Mouse (Mus musculus) forebrain, embryonic 14.5 days (tissue): ENCODE data around the gene Cdc25b. TPM values are rescaled to one million over a fixed set of nuclear protein-coding genes. Genes with fewer than 3 reads are reported as not detected.

ENCODE experiments used
- ATAC-seq: fragments of 200-750 bp; cut with Nextera tagmentation; 2 replicates; pipeline ENCODE4 v1.8.0; 2017; ENCODE audit warnings: mild to moderate bottlenecking, moderate library complexity
- DNase-seq: peaks from one replicate; pipeline ENCODE4 v3.0.0-alpha.2; 2015; ENCODE audit warnings: low spot score
- H3K27ac ChIP-seq: fragments of 300-500 bp; sonication (generic); 2 replicates; pipeline ENCODE4 v1.5.1; 2014; ENCODE audit warnings: low read depth, mild to moderate bottlenecking, control low read depth, low read length, moderate library complexity
- H3K27me3 ChIP-seq: fragments of 300-500 bp; sonication (generic); replicated peaks from 2 replicates; pipeline ENCODE4 v1.6.1; 2014; ENCODE audit warnings: low read length, control low read depth, mixed read lengths; ENCODE audit not compliant: control insufficient read depth, insufficient read depth
- H3K36me3 ChIP-seq: fragments of 300-500 bp; sonication (generic); 2 replicates; pipeline ENCODE4 v1.6.1; 2014; ENCODE audit warnings: low read length, control low read depth; ENCODE audit not compliant: control insufficient read depth, insufficient read depth
- H3K4me1 ChIP-seq: fragments of 300-500 bp; sonication (generic); 2 replicates; pipeline ENCODE4 v1.6.1; 2014; ENCODE audit warnings: antibody characterized with exemption, low read length, control low read depth; ENCODE audit not compliant: control insufficient read depth, insufficient read depth
- H3K4me2 ChIP-seq: fragments of 300-500 bp; sonication (generic); 2 replicates; pipeline ENCODE4 v1.6.1; 2014; ENCODE audit warnings: mild to moderate bottlenecking, control low read depth, low read length
- H3K4me3 ChIP-seq: fragments of 300-500 bp; sonication (generic); 2 replicates; pipeline ENCODE4 v1.5.1; 2014; ENCODE audit warnings: low read depth, low read length, control low read depth
- H3K9ac ChIP-seq: fragments of 300-500 bp; sonication (generic); 2 replicates; pipeline ENCODE4 v1.6.1; 2014; ENCODE audit warnings: mild to moderate bottlenecking, low read length, control low read depth, moderate library complexity
- H3K9me3 ChIP-seq: fragments of 300-500 bp; sonication (generic); replicated peaks from 2 replicates; pipeline ENCODE4 v1.6.1; 2016; ENCODE audit warnings: low read length, control low read depth, mixed read lengths; ENCODE audit not compliant: control insufficient read depth
- WGBS: fragments of 180-500 bp; shearing (Covaris S2); extraction: QIAGEN DNeasy Blood & Tissue Kit; methylation state at CpG from one replicate; pipeline ENCODE4 v1.1.7; 2014; 5-methylcytosine and 5-hydroxymethylcytosine counted together
- polyA plus RNA-seq: library from polyadenylated mRNA; unstranded; fragments of >200 nt; fragmentation: Nextera tagmentation; extraction: Ambion mirVana; gene quantifications from 2 replicates; pipeline ENCODE4 v1.2.1, GENCODE M21; 2014

The Cdc25b gene
- polyA plus RNA-seq, result 30.0 and 32.0 TPM in 2 replicates

GRCm38 (mm10) chr2:131186771-131187601 lies at the start of gene Cdc25b, which contains the start of gene Spef1:
Gene Cdc25b (plus strand): TSS chr2:131186949.
Gene Spef1 (minus strand): TSS chr2:131187282.
- H3K9me3 ChIP-seq, result no peaks in the 10 kb centered on the region
- peaks cover 7% of the 10 kb centered on the region; the same call in 1 of the 2 replicates for H3K36me3 ChIP-seq
- ATAC-seq (peak; percentile 87), DNase-seq (peak; percentile 88)
- H3K9ac ChIP-seq, result peak within 1 kb of the TSS; percentile 78
- H3K27ac ChIP-seq, result peak within 1 kb of the TSS; percentile 67
- peak within 1 kb of the TSS; percentile 82 for H3K4me2 ChIP-seq
- under 1% methylated on average over 43 of the region's 43 CpGs for WGBS
- H3K27me3 ChIP-seq, result no peaks in the 10 kb centered on the region
- H3K4me1 ChIP-seq, result peaks cover 26% of the 10 kb centered on the region
- peak within 1 kb of the TSS; percentile 60 for H3K4me3 ChIP-seq

GRCm38 (mm10) chr2:131138296-131138695 lies 48.5 kb upstream of the Cdc25b start:
- Histone ChIP-seq H3K9ac (no peak overlapping the region), H3K36me3 (peaks cover under 1% of the 10 kb centered on the region; the same call in 1 of the 2 replicates), H3K27ac (no peak overlapping the region), H3K4me3 (no peak overlapping the region), H3K4me2 (no peak overlapping the region), H3K9me3 (no peaks in the 10 kb centered on the region), H3K27me3 (no peaks in the 10 kb centered on the region), H3K4me1 (no peaks in the 10 kb centered on the region)
- ATAC-seq, result no peak
- WGBS, result 88% methylated on average over 4 of the region's 4 CpGs
- no peak for DNase-seq

- WGBS, result 94% methylated on average over 7 of the region's 7 CpGs
- Histone ChIP-seq H3K9ac (no peak overlapping the region), H3K9me3 (no peaks in the 10 kb centered on the region), H3K27me3 (no peaks in the 10 kb centered on the region), H3K4me1 (no peaks in the 10 kb centered on the region), H3K4me3 (no peak overlapping the region), H3K36me3 (peaks cover 5% of the 10 kb centered on the region; the same call in 1 of the 2 replicates), H3K4me2 (no peak overlapping the region), H3K27ac (no peak overlapping the region)
- ATAC-seq (no peak), DNase-seq (no peak)
Measured at GRCm38 (mm10) chr2:131138760-131139159, 48.0 kb upstream of the Cdc25b start.

GRCm38 (mm10) chr2:131139287-131139686 lies 47.5 kb upstream of the Cdc25b start:
- no peak for ATAC-seq
- H3K27ac ChIP-seq, result no peak overlapping the region
- H3K9ac ChIP-seq, result no peak overlapping the region
- no peak for DNase-seq
- no peaks in the 10 kb centered on the region for H3K27me3 ChIP-seq
- H3K4me1 ChIP-seq, result no peaks in the 10 kb centered on the region
- H3K4me3 ChIP-seq, result no peak overlapping the region
- peaks cover 7% of the 10 kb centered on the region for H3K36me3 ChIP-seq
- WGBS, result 94% methylated on average over 5 of the region's 5 CpGs
- no peaks in the 10 kb centered on the region for H3K9me3 ChIP-seq
- H3K4me2 ChIP-seq, result no peak overlapping the region

- Histone ChIP-seq H3K27me3 (no peaks in the 10 kb centered on the region), H3K4me1 (no peaks in the 10 kb centered on the region), H3K4me3 (no peak overlapping the region), H3K4me2 (no peak overlapping the region), H3K9me3 (no peaks in the 10 kb centered on the region), H3K36me3 (peaks cover 14% of the 10 kb centered on the region), H3K9ac (no peak overlapping the region), H3K27ac (no peak overlapping the region)
- DNase-seq, result no peak
- WGBS, result 69% methylated on average over 5 of the region's 5 CpGs
- ATAC-seq, result no peak
Measured at GRCm38 (mm10) chr2:131139886-131140532, 46.7 kb upstream of the Cdc25b start.

- no peak overlapping the region for H3K27ac ChIP-seq
- no peak overlapping the region for H3K9ac ChIP-seq
- H3K27me3 ChIP-seq, result no peaks in the 10 kb centered on the region
- 75% methylated on average over 5 of the region's 5 CpGs for WGBS
- no peak overlapping the region for H3K4me2 ChIP-seq
- no peak overlapping the region for H3K4me3 ChIP-seq
- peaks cover 18% of the 10 kb centered on the region for H3K36me3 ChIP-seq
- ATAC-seq (no peak), DNase-seq (no peak)
- H3K4me1 ChIP-seq, result no peaks in the 10 kb centered on the region
- H3K9me3 ChIP-seq, result no peaks in the 10 kb centered on the region
Measured at GRCm38 (mm10) chr2:131140533-131140905, 46.2 kb upstream of the Cdc25b start.

- H3K36me3 ChIP-seq, result peaks cover 28% of the 10 kb centered on the region
- H3K4me1 ChIP-seq, result no peaks in the 10 kb centered on the region
- no peak for ATAC-seq
- H3K9ac ChIP-seq, result no peak overlapping the region
- H3K27ac ChIP-seq, result no peak overlapping the region
- no peaks in the 10 kb centered on the region for H3K27me3 ChIP-seq
- no peaks in the 10 kb centered on the region for H3K9me3 ChIP-seq
- no peak for DNase-seq
- H3K4me2 ChIP-seq, result no peak overlapping the region
- no peak overlapping the region for H3K4me3 ChIP-seq
- WGBS, result 83% methylated on average over 8 of the region's 8 CpGs
Measured at GRCm38 (mm10) chr2:131141336-131141986, 45.3 kb upstream of the Cdc25b start.

- H3K4me1 ChIP-seq, result no peaks in the 10 kb centered on the region
- DNase-seq (peak; percentile 49), ATAC-seq (peak; percentile 33)
- peaks cover 39% of the 10 kb centered on the region for H3K36me3 ChIP-seq
- H3K4me2 ChIP-seq, result no peak overlapping the region
- no peaks in the 10 kb centered on the region for H3K27me3 ChIP-seq
- no peak overlapping the region for H3K27ac ChIP-seq
- H3K4me3 ChIP-seq, result no peak overlapping the region
- no peaks in the 10 kb centered on the region for H3K9me3 ChIP-seq
- no peak overlapping the region for H3K9ac ChIP-seq
- 28% methylated on average over 18 of the region's 18 CpGs for WGBS
Measured at GRCm38 (mm10) chr2:131142592-131142991, 44.2 kb upstream of the Cdc25b start.
